Mouse (Mus musculus) limb, embryonic 15.5 days (tissue): ENCODE measurements at regions not wholly inside any gene's neighbourhood (a gene's known extent, or its start where the extent isn't known, plus 50 kb on each side); places are given as distances from the start of the nearest gene placed in this dataset.
"Not testable (repeated sequence)": the region's sequence is repeated elsewhere in the genome, so short reads cannot be mapped to it uniquely, and the experiment has no call there.

ENCODE experiments used
- ATAC-seq: fragments of 200-750 bp; cut with Nextera tagmentation; 2 replicates; pipeline ENCODE4 v1.8.0; 2017; ENCODE audit warnings: low read depth, moderate TSS enrichment; ENCODE audit not compliant: insufficient number of reproducible peaks, low FRiP score, low TSS enrichment
- H3K27ac ChIP-seq: fragments of 300-500 bp; sonication (generic); 2 replicates; pipeline ENCODE4 v1.5.1; 2015; ENCODE audit warnings: moderate library complexity, mild to moderate bottlenecking, inconsistent platforms
- H3K27me3 ChIP-seq: fragments of 300-500 bp; sonication (generic); 2 replicates; pipeline ENCODE4 v1.6.1; 2015; ENCODE audit warnings: inconsistent platforms
- H3K36me3 ChIP-seq: fragments of 300-500 bp; sonication (generic); 2 replicates; pipeline ENCODE4 v1.6.1; 2015; ENCODE audit warnings: inconsistent platforms
- H3K4me1 ChIP-seq: fragments of 300-500 bp; sonication (generic); 2 replicates; pipeline ENCODE4 v1.6.1; 2015; ENCODE audit warnings: inconsistent platforms
- H3K4me2 ChIP-seq: fragments of 300-500 bp; sonication (generic); 2 replicates; pipeline ENCODE4 v1.6.1; 2015; ENCODE audit warnings: mild to moderate bottlenecking, inconsistent platforms
- H3K4me3 ChIP-seq: fragments of 300-500 bp; sonication (generic); 2 replicates; pipeline ENCODE4 v1.5.1; 2015; ENCODE audit warnings: mild to moderate bottlenecking, inconsistent platforms
- H3K9ac ChIP-seq: fragments of 300-500 bp; sonication (generic); 2 replicates; pipeline ENCODE4 v1.6.1; 2015; ENCODE audit warnings: inconsistent platforms
- H3K9me3 ChIP-seq: fragments of 300-500 bp; sonication (generic); 2 replicates; pipeline ENCODE4 v1.6.1; 2016; ENCODE audit warnings: inconsistent platforms
- WGBS: fragments of 180-500 bp; shearing (Covaris S2); methylation state at CpG from one replicate; pipeline ENCODE4 v1.1.7; 2015; 5-methylcytosine and 5-hydroxymethylcytosine counted together

DNA sequence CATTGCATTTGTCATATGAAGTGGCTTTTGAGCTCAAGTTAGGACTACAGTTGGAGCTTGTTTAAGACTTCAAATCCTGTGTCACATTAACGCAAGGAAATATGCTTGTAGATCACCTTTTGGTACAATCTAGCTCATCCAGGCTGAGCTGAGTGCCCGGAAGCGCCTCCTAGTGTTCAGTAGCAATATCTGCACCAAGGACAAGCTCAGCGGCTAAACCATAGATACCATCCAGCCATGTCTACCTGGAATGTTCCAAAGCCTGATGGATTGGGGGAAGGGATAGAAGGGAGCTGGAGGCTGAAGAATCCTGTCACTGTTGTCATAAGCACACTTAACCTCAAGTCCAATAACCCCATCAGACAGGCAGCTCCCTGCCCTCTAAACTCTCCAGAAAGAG, 128.4 kb downstream of the Srek1 start:
- no peaks in the 10 kb centered on the region for H3K9me3 ChIP-seq
- 33% methylated on average over 4 of the region's 4 CpGs for WGBS
- no peak overlapping the region for H3K4me2 ChIP-seq
- no peaks in the 10 kb centered on the region for H3K27me3 ChIP-seq
- H3K36me3 ChIP-seq, result no peaks in the 10 kb centered on the region
- H3K27ac ChIP-seq, result no peak overlapping the region
- H3K4me1 ChIP-seq, result 0 out of 2 replicates have a peak, but pooled peaks cover 5% of the 10 kb centered on the region
- no peak overlapping the region for H3K4me3 ChIP-seq
- ATAC-seq, result no peak
- no peak overlapping the region for H3K9ac ChIP-seq

- H3K9me3 ChIP-seq, result no peaks in the 10 kb centered on the region
- H3K4me1 ChIP-seq, result 0 out of 2 replicates have a peak, but pooled peaks cover 5% of the 10 kb centered on the region
- H3K27ac ChIP-seq, result no peak overlapping the region
- no peak overlapping the region for H3K9ac ChIP-seq
- no peak overlapping the region for H3K4me2 ChIP-seq
- H3K27me3 ChIP-seq, result no peaks in the 10 kb centered on the region
- ATAC-seq, result no peak
- WGBS, result 51% methylated on average over 6 of the region's 6 CpGs
- H3K4me3 ChIP-seq, result no peak overlapping the region
- H3K36me3 ChIP-seq, result no peaks in the 10 kb centered on the region
These were observed 130.2 kb downstream of the Srek1 start for GRCm38 (mm10) chr13:103643993-103644722.

GRCm38 (mm10) chr13:103643486-103643885, 130.9 kb downstream of the Srek1 start:
- ATAC-seq, result no peak
- 60% methylated on average over 5 of the region's 5 CpGs for WGBS

DNA sequence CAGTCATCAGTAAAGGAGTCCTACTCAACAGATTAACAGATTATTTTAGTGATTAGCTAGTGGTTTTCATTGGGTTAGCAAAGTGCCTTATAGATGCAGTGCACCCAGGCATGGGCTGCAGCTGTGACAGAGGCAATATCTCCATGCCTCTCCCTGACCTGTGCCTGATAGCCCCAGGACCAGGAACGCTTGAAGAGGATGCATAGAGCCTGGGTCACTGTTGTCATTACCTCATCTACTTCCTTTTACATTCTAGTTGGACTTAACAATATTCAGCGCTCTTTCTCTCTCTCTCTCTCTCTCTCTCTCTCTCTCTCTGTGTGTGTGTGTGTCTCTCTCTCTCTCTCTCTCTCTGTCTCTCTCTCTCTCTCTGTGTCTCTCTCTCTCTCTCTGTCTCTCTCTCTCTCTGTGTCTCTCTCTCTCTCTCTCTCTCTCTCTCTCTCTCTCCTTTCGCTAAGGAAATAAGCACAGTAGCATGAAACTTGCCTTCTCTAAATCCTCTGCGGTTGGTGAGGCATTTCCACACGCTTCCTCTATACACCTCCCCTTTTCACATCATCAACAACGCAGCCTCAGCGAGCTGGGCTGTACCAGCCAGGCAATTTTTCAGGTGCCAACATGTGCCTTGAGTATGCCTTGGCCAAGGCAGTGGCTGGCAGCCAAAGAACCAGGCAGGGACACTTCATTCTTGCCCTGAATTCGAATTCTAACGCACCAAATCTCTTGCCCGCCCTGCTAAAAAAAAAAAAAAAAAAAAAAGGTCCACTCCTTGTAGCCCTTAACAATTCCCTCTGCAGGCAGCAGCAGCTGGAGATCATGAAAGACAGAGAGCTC, 131.6 kb downstream of the Srek1 start:
- no peak overlapping the region for H3K4me3 ChIP-seq
- WGBS, result 81% methylated on average over 10 of the region's 10 CpGs
- no peaks in the 10 kb centered on the region for H3K9me3 ChIP-seq
- H3K4me2 ChIP-seq, result no peak overlapping the region
- H3K27me3 ChIP-seq, result no peaks in the 10 kb centered on the region
- no peak overlapping the region for H3K27ac ChIP-seq
- no peak overlapping the region for H3K9ac ChIP-seq
- H3K36me3 ChIP-seq, result no peaks in the 10 kb centered on the region
- no peak for ATAC-seq
- H3K4me1 ChIP-seq, result 0 out of 2 replicates have a peak, but pooled peaks cover 5% of the 10 kb centered on the region

More at GRCm38 (mm10) chr13:103643486-103643885, 130.9 kb downstream of the Srek1 start:
- H3K9me3 ChIP-seq, result no peaks in the 10 kb centered on the region
- H3K4me2 ChIP-seq, result no peak overlapping the region
- no peak overlapping the region for H3K27ac ChIP-seq
- H3K27me3 ChIP-seq, result no peaks in the 10 kb centered on the region
- H3K4me1 ChIP-seq, result 0 out of 2 replicates have a peak, but pooled peaks cover 5% of the 10 kb centered on the region
- H3K9ac ChIP-seq, result no peak overlapping the region
- no peak overlapping the region for H3K4me3 ChIP-seq
- no peaks in the 10 kb centered on the region for H3K36me3 ChIP-seq

DNA sequence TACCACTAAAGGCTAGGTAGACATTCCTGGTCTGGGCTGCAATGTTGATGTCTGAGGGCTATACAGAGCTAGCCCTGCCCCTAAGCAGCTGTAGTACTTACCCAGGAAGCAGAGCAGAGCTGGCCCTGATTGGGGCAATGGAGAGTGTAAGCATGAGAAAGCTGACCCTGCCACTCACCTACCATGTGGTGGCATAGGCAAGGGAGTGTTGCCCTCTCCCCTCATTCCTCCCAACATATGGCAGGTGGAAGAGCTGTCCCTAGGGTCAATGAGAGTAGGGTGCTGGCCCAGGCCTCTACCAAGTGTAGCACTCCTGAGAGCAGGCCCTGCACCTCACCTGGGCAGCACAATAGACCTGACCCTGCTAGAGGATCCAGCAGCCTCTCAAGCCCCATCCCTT, 136.4 kb downstream of the Srek1 start:
- no peaks in the 10 kb centered on the region for H3K27me3 ChIP-seq
- H3K4me3 ChIP-seq, result no peak overlapping the region
- no peak overlapping the region for H3K27ac ChIP-seq
- H3K36me3 ChIP-seq, result no peaks in the 10 kb centered on the region
- no peaks in the 10 kb centered on the region for H3K9me3 ChIP-seq
- H3K4me1 ChIP-seq, result no peaks in the 10 kb centered on the region
- ATAC-seq, result no peak
- no peak overlapping the region for H3K4me2 ChIP-seq
- H3K9ac ChIP-seq, result no peak overlapping the region

DNA sequence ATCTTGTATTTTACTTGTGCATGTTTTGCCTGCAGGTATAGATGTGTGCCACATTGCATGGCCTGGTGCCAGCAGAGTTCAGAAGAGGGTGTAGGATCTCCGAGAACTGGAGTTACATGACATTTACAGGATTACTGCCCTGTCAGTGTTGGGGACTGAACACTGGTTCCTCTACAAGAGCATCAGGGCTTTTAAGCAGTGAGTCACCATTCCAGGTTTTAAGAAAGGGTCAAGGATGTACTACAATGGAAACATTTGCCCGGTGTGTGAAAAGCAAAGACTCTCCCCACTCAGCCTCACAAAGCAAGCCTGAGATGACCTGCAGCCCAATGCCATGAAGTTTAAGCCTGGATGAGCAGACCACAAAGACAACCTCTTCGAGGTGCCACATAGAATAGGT, 137.0 kb downstream of the Srek1 start:
- no peaks in the 10 kb centered on the region for H3K27me3 ChIP-seq
- WGBS, result 73% methylated on average over 3 of the region's 3 CpGs
- no peaks in the 10 kb centered on the region for H3K9me3 ChIP-seq
- H3K4me3 ChIP-seq, result no peak overlapping the region
- no peaks in the 10 kb centered on the region for H3K4me1 ChIP-seq
- H3K9ac ChIP-seq, result no peak overlapping the region
- H3K27ac ChIP-seq, result no peak overlapping the region
- ATAC-seq, result no peak
- H3K36me3 ChIP-seq, result no peaks in the 10 kb centered on the region
- H3K4me2 ChIP-seq, result no peak overlapping the region

GRCm38 (mm10) chr13:103636595-103636994, 137.8 kb downstream of the Srek1 start:
- Histone ChIP-seq H3K4me2 (no peak overlapping the region), H3K4me3 (no peak overlapping the region), H3K27ac (no peak overlapping the region), H3K9me3 (no peaks in the 10 kb centered on the region), H3K4me1 (no peaks in the 10 kb centered on the region), H3K27me3 (no peaks in the 10 kb centered on the region), H3K9ac (no peak overlapping the region), H3K36me3 (no peaks in the 10 kb centered on the region)
- WGBS, result 75% methylated on average over 2 of the region's 2 CpGs
- ATAC-seq, result no peak

DNA sequence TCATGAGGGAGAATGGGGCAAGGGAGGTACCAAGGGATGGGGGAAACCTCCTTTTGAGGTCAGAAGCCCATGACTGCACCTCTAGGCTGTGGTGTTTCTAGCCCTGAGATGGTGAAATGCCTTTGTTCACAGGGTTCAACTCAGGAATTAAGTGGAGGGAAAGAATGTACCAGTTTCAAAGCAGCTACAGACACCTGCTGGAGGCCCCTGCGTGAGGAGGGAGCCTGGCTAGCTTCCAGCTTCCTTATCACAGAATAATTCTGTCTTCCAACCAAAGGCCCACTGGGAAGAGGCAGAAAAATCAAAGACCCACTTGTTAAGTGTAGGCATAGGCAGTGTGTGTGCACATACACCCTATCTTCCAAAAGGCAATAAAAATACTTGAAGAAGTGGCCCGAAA, 150.6 kb downstream of the Srek1 start:
- Histone ChIP-seq H3K4me2 (no peak overlapping the region), H3K4me1 (0 out of 2 replicates have a peak, but pooled peaks cover 4% of the 10 kb centered on the region), H3K27me3 (peaks cover 3% of the 10 kb centered on the region; the same call in 1 of the 2 replicates), H3K4me3 (no peak overlapping the region), H3K36me3 (no peaks in the 10 kb centered on the region), H3K9me3 (no peaks in the 10 kb centered on the region), H3K9ac (no peak overlapping the region), H3K27ac (no peak overlapping the region)
- ATAC-seq, result no peak
- WGBS, result 77% methylated on average over 2 of the region's 2 CpGs

DNA sequence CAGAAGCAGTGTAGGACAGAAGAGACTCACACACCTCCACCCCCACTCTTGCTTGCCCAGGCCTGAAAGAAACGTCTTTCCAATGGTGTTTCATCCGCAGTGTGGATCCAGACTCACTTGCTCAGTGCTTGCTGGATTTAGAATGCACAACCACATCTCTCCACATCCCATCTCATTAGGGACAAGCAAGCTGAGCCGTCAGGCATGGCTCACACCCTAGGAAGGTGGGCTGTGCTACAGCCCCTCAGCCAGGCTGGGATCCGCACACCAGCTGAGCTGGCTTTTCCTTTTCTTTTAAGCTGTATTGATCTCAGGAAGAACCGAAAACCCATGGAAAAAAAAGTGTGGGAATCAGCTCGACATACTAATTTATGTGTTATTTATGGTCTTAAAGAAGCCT, 151.1 kb downstream of the Srek1 start:
- no peak for ATAC-seq
- H3K9ac ChIP-seq, result no peak overlapping the region
- no peak overlapping the region for H3K4me2 ChIP-seq
- H3K4me3 ChIP-seq, result no peak overlapping the region
- H3K27ac ChIP-seq, result no peak overlapping the region
- H3K27me3 ChIP-seq, result peaks cover 3% of the 10 kb centered on the region; the same call in 1 of the 2 replicates
- 0 out of 2 replicates have a peak, but pooled peaks cover 4% of the 10 kb centered on the region for H3K4me1 ChIP-seq
- no peaks in the 10 kb centered on the region for H3K36me3 ChIP-seq
- 69% methylated on average over 6 of the region's 6 CpGs for WGBS
- no peaks in the 10 kb centered on the region for H3K9me3 ChIP-seq

- H3K4me1 ChIP-seq, result 0 out of 2 replicates have a peak, but pooled peaks cover 4% of the 10 kb centered on the region
- ATAC-seq, result no peak
- peaks cover 3% of the 10 kb centered on the region; the same call in 1 of the 2 replicates for H3K27me3 ChIP-seq
- H3K36me3 ChIP-seq, result no peaks in the 10 kb centered on the region
- H3K4me3 ChIP-seq, result no peak overlapping the region
- 38% methylated on average over 5 of the region's 5 CpGs for WGBS
- H3K27ac ChIP-seq, result no peak overlapping the region
- no peaks in the 10 kb centered on the region for H3K9me3 ChIP-seq
- H3K4me2 ChIP-seq, result no peak overlapping the region
- no peak overlapping the region for H3K9ac ChIP-seq
These were observed 152.1 kb downstream of the Srek1 start for GRCm38 (mm10) chr13:103622324-103622723.

- not testable (repeated sequence) for H3K4me3 ChIP-seq, H3K9me3 ChIP-seq, ATAC-seq, H3K27me3 ChIP-seq, H3K27ac ChIP-seq, H3K4me1 ChIP-seq, H3K36me3 ChIP-seq, H3K4me2 ChIP-seq, H3K9ac ChIP-seq
- 84% methylated on average over 5 of the region's 5 CpGs for WGBS
These were observed 153.4 kb downstream of the Srek1 start for GRCm38 (mm10) chr13:103620958-103621357.

- ATAC-seq, result no peak
- Histone ChIP-seq H3K4me3 (no peak overlapping the region), H3K9me3 (no peaks in the 10 kb centered on the region; the same call in 1 of the 2 replicates), H3K36me3 (no peaks in the 10 kb centered on the region), H3K4me1 (peaks cover 5% of the 10 kb centered on the region; the same call in 1 of the 2 replicates), H3K27me3 (no peaks in the 10 kb centered on the region), H3K4me2 (no peak overlapping the region), H3K9ac (no peak overlapping the region), H3K27ac (no peak overlapping the region)
- 72% methylated on average over 10 of the region's 10 CpGs for WGBS
These were observed 161.1 kb downstream of the Srek1 start for GRCm38 (mm10) chr13:103613333-103613725.
